Mouse (Mus musculus): ENCODE measurements around the gene Aunip.

Gene Aunip

DNA sequence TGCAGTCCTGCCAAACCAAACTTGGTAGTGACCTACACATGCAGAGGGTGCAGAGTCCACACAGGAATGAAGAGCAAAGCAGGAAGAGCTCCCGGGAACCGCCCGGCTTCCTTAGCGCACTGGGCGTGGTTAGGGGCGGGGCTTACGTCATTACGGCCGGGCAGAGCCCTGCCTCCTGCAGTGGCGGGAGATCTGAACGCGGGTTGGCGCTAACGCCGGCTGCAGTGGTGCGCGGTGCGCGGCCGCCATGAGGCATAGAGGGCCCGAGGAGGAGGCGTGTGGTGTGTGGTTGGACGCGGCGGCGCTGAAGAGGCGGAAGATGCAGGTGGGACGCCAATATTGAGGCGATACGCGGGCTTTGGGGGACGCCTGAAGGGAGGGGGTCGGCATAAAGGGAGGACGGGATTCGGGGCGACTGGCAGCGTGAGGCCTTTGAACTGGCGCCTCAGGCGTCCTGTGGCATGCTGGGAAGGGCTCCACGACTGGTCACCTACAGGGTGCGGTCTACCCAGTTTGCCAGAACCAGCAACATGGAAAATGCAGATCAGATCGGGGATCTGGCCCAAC lies at the start of gene Aunip:
Gene Aunip (plus strand): TSS at position 155 of the 567 bp plus-strand sequence.
- DNase-seq (ENCODE audit: low spot score in 2 of 2), result peak; percentile 76 to 83

DNA sequence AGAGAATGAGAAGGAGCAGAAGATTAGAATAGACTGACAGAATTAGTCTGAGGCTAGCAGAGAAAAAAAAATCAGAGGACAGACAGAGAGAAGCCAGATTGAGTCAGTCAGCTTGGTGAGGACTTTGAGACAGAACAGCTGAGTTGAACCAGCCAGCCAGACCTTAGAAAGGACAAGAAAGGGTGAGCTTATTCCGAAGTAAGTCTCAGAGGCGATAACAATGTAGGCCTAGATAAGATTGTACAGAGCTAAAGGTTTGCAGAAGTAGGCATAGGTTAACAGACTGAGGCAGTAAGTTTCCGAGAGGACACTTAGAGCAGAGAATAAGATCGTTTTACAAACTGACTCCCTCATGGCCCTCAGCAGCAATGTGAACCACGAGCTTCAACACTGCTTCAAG lies 49.5 kb upstream of the Aunip start:
- no peak for DNase-seq (ENCODE audit: low spot score in 2 of 2)

DNA sequence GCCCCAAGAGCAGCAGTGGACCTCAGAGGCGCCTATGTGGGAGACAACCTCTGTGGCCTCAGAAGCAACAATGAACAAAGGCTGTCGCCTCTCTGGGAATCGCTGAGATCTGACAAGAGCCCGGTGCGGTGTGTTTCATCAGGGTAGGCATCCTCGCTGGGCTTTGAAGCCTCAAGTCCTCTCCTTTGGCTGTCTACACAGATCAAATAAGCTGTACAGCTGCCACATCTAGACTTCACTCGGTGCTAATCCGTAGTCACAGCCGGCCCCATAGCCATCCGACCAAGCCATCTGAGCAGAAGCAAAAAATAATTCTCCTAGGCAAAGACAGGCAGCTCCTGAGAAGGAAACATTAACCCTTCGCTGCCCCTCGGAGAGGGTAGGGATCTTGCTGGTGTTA lies 45.0 kb upstream of the Aunip start:
- no peak for DNase-seq (ENCODE audit: low spot score in 2 of 2)

DNA sequence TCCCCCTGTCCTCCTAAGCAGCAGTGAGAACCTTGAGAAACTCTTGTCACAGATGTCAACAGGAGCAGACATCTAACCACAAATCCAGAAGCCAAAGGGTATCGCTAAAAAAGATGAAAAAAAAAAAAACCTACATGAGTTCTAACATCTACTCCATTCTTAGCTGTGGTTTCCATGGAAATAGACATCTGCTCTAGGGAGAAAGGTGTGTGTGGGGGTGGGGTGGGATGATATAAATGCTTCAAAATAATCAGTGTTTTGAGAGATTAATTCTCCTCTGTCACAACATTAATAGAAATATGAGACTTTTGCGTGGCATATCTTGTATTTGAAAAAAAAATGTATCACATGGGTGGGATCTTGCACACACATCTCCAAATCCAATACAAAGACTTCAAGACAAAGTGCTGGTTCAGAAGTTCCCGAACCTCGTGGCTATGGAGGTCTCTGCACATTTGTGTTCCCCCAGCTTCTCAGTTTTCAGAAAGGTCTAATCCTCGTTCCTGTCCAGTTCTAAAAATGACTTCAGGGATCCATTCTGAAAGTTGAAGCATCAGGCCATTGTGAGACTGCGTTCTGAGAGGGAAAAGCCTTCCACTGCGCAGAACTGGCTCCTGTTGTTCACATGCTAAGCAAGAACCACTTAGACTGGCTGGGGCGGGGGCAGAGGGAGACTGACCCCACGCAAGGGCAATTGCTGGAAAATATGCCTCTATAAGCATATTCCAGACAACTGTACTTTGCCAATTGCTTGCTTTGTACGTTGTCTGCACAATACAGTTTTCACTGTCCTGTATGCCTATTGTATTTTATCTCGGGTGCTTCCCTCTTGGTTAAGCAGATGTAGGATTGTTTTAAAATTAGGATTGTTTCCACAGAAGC lies 44.2 kb upstream of the Aunip start:
- DNase-seq (ENCODE audit: low spot score in 2 of 2), result no peak

DNA sequence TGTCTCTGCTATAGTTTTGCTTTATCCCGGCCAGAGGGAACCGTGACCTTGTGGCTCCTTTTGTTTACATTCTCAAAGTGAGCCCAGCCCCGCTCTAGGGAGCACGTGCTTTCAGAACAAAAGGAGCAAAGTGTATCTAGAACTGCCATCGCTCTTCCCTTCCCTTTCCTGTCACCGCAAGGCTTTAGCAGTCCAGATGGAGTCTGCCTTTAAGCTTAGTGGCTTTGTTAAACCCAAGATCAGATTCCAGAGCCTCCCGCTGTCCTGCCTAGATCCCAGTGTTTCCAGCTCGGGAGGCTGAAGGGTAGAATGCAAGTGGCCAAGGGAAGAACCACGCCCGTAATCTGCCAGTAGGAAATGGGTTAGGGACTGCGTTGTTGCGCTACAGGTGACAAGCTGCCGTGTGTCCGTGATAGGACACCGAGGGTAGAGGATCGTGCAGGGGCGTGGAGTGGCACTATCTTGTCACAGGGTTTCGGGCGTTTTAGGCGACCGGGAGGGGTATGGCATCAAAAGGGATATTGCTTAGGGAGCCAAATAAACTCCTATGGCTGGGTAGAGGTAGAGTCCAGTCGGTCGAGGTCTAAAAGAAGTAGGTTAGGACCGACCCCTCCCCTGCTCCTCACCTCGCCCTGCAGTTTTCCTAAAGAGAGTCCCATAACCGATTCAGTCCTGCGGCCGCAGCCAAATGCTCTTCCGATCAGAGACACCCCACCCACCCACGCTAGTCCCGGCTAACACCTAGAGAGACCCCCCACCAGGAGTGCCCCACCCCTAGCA lies 43.2 kb upstream of the Aunip start:
- peak in 1 of 2 experiments; percentile 15 for DNase-seq (ENCODE audit: low spot score in 2 of 2)

DNA sequence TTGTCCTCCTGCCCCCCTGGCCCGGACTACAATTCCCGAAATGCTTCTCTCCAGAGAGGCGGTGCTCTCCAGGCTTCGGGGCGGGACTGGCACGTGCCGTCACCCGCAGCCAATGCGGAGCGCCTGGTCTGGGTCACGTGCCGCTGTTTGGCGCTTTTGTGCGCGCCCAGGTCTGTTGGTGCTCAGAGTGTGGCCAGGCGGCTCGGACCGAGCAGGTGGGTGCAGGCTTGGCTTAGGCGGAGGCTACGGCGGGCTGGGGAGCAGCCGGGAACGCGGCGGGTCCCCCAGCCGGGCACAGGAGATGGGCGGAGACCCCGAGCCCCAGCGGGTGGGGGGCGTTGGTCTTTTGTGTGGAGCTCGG lies 42.6 kb upstream of the Aunip start, which contains the start of gene Stmn1:
Gene Stmn1 (plus strand): TSS at position 106 of the 361 bp plus-strand sequence.
- peak; percentile 87 to 91 for DNase-seq (ENCODE audit: low spot score in 2 of 2)

DNA sequence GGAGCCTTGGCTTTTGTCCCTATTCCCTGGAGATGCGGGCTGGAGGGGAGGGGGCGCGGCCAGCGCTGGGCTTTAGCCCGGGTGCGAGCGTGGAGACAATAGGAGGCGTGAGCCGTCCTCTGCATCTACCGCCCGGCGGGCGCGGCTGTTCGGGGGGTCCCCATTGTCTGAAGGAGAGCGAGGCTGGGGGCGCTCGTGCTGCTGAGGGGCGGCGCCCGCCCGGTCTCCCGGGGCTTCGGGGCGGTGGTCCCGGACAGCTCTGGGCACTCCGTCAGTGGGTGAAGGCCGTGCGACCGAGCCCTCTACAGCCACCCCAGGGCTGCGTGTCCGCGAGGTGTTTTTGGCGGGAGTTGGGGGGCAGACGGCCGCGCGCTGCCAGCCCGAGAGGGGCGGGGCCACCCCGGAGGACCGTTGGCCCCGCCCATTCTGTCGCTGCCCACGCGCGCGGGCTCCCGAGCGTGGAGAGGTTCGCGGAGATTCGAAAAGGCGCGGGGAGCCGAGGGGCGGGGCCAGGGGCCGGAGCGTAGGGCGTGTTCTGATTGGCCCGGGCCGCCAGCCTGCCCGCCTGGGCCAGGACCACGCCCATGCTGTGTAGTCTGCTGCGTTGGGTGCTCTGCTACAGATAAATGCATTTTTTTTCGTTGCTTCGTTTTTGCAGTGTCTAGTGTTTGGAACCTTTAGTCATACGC lies 42.1 kb upstream of the Aunip start:
- DNase-seq (ENCODE audit: low spot score in 2 of 2), result peak; percentile 98

DNA sequence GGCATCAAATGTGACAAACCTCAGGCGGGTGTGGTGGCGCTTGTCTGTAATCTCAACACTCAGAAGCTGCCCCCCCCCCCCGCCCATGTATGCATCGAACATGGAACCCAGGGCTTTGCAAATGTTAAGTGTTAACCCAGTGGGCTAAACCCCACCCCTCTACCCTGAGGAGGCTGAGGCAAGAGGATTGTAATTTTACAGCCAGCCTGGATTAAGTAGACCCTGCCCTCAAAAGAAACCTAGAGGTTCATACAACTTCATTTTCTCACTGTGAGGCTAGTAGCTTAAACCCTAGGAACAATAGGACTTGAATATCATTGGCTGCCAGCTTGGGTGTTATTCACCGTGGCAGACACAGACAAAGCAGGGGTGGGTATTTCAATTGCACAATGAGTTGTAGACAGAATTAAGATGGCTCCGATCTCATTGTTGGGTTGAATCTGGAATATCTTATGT lies 41.4 kb upstream of the Aunip start:
- no peak for DNase-seq (ENCODE audit: low spot score in 2 of 2)

DNA sequence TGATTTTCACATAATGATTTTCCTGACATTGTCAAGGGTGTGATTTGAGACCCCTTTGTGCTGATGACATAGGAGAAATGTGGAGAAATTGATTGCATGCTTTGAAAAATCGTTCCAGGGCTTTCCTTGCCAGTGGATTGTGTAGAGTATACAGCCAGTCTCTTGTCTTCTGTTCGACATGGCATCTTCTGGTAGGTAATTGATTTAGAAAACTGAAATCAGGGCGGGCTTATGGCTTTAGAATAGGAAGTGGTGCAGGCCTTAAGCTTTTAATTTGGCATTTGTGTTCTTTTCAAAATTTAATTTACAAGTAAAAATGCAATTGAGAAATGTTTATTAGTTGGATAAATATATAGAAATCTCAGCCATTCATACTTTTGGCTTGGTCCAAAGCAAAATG lies 40.8 kb upstream of the Aunip start:
- no peak for DNase-seq (ENCODE audit: low spot score in 2 of 2)

DNA sequence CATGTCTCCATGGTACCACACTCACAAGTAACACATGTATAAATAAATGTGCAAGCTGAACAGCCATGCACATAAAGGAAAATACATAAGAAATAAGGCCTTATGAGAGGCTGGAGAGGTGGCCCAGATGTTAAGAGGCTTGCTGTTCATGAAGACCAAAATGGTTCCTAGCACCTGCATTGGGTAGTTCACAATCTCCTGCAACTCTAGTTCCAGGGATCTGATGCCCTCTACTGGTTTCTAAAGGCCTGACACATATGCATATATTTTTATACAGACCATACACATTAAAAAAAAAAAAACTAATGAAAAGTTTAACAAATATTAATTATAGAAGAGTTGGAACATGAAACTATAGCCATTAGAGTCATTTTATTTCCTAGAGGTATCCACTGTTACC lies 39.3 kb upstream of the Aunip start:
- no peak for DNase-seq (ENCODE audit: low spot score in 2 of 2)

DNA sequence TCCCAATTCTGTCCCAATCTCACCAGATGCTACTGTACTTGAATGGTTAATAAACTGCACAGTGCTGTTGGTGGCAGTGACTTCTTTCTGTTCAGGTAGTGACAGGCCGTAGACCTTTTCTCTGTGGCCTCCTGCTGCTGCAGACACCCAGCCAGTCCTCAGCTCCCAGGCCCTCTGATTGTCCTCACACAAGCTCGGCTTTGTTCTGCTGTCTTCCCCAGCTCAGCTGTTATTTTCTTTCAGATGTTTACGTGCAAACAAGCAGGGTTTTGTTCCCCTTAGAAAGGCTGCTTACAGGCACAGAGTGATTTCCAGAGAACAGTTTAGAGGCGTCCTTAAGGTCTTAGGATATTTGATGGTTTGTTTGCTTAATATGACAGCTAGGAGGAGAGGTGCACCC lies 37.0 kb upstream of the Aunip start:
- no peak for DNase-seq (ENCODE audit: low spot score in 2 of 2)

DNA sequence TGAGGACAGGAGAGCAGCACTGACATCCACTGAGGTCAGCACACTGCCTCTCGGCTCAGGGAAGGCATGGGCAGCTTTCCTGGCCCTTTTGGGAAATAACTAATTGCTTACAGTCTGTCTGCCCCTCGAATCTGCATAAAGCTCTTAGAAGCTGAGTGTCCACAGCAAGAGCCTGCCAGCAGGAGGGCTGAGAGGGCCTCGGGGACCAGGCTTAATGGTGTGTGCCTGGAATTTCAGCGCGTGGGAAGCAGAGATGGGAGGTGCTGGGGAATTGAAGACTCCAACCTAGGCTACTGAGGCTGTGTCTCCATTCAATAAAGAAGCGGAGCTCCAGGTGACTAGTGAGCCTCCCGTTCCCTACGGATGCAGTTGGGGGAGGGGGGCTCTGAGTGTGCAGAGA lies 36.6 kb upstream of the Aunip start:
- no peak for DNase-seq (ENCODE audit: low spot score in 2 of 2)

DNA sequence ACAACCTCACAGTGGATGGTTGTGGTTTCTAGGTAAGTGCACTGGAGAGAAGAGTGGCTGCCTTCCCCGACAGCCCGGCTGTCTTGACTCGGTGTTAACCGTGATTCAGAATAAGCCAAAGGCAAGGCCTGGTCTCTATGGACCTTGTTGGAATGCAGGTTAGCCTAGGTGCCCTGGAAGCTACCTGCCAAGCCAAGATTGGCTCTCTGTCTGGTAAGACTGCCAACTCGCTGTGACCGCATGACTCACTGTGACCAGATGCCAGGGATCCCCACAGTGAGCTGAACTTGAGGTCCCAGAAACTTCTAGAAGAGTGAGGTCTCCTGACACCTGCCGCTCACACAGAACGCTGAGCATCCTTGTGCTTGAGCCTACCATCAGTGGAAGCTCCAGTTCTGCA lies 33.9 kb upstream of the Aunip start:
- no peak for DNase-seq (ENCODE audit: low spot score in 2 of 2)

DNA sequence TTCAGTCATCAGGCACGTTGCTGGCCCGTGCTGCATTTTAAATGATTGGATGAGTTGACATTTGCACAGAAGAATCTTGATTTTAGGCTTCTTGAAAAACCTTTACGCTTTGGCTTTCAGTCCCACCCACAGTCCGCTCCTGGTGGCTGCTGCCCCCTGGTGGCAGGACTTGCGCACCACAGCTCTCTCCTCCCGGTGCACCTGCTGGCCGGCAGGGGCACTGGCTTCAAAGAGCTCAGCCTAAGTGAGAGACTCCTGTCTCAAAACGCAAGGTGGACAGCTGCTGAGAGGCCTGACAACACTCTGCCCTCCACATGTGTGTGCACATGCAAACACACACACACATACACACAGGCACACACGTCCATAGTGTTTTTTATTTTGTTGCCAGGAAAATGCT lies 32.8 kb upstream of the Aunip start:
- DNase-seq (ENCODE audit: low spot score in 2 of 2), result peak; percentile 89 to 96

DNA sequence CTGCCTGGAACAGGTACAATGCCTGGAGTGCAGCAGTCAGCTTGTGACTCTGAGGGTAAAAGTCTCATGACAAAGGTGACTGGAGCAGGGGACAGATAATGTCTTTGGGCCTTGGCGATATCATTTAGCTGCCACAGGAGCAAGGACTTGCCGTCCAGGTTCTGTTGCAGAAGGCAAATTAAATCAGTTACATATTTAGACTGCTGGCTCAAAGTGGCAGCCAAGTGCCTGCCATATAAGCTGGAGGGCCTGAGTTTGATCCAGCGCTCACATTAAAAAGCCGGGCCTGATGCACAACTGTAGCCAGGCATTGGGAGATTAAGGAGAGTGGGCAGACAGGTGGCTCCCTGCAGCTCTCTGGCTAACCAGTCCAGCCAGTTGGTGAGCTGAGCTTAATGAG lies 31.0 kb upstream of the Aunip start:
- no peak for DNase-seq (ENCODE audit: low spot score in 2 of 2)

DNA sequence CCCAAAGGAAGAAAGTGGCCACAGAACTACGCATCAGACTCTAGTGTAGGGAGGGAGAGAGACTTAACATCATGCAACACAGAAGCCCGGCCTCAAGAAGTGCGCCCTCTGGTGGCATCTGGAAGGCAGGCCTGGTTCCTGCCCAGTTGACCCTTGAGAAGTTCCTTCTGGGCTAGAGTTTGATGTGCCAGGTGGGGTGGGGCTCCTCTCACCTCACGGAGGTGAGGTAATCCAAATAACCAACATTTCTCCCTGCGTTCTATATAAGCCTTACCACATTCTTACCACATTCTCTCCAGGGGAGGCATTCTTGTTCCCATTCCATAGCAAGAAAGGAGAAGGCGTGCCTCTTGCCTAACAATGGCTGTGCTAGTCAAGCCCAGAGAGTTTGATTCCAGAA lies 29.9 kb upstream of the Aunip start:
- peak; percentile 59 to 76 for DNase-seq (ENCODE audit: low spot score in 2 of 2)

DNA sequence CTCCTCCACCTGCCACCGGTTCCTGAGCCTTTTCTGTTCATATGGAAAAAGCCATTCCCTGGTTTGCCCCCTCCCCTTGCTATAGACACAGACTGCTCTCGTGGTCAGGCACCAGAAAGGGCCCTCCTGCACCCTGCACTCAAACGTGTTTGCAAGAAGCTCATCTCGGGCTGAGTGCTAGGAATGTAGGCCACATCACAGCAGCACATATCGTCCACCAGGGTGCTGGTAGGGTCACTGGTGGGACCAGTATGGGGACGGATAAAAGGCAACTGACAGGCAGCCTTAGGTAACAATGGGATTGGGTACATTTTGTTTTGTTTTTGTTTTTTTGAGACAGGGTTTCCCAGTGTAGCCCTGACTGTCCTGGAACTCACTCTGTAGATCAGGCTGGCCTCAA lies 29.5 kb upstream of the Aunip start:
- no peak for DNase-seq (ENCODE audit: low spot score in 2 of 2)

DNA sequence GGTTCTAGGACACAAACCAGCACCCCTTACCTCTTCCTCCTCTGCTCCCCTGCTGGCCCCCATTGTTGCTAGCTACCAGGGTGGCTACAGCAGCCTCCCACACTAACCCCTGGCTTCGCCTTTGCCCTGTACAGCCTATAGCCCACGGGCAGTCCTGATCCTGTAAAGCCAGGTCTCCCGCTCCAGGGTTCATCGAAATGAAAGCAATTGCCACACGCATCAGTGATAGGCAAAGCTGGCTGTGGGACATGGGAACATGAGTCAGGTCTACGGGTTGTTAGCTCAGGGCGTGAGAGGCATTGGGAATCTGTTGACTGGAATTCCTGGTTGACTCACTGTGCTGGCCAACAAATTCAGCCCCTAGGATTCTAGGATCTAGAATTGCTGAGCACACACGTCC lies 28.4 kb upstream of the Aunip start:
- no peak for DNase-seq (ENCODE audit: low spot score in 2 of 2)

DNA sequence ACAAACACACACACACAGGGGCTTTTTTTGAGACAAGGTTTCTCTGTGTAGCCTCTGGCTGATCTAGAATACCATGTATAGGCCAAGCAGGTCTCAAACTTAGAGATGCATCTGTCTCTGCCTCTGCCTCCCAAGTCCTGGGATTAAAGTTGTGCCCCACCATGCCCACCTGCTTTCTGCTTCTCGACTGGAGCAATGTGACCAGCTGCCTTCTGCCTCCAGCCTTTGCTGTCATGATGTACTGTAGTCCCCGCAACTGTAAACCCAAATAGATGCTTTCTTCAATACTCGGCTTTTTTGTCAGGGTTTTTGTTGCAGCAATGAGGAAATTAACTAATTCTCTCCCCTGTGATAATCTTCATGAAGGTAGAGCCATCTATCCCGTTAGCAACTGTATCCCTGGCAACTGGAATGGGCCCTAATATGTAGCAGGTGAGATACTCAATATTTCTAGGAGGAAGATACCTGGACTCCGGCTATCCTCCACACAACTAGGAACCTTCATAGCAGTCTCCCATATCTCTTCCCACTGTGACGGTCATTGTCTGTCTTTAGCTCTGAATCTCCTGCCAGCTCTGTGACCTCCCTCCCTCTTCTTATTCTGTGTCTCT lies 27.6 kb upstream of the Aunip start:
- no peak for DNase-seq (ENCODE audit: low spot score in 2 of 2)

DNA sequence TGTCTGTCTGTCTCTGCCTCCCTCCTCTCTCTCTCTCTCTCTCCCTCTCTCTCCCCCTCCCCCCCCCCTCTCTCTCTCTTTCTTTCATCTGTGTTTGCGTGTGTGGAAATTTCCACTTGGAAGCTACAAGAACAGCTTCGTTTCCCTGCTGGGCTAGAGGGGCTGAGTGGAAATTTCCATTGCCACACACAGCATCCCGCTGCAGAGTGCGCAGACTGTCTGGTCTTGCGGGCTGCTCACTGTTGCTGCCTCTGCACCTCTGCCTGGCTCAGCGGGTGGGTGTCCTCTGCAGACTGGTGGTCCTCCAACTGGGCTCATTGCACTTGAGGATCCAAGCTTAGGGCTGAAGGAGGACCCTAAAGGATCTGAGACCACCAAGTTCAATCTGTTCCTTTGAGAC lies 27.1 kb upstream of the Aunip start:
- DNase-seq (ENCODE audit: low spot score in 2 of 2), result no peak

DNA sequence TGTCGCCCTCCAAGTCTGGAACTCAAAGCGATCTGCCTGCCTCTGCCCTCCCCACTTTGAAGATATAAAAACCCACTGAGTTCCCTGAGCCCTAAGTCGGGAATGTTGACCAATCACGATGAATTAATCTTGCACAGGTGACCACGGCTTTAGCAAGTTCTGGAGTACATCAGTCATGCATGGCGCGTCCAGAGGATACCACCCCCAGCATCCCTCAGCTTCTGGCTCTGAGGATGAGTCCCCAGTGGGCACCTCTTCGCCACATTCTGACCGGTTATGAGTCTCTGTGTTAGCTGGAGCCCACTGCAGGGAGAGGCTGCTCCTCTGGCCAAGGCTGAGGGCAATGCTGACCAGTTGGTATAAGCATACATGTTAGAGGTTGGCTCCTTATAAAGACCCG lies 26.6 kb upstream of the Aunip start:
- DNase-seq (ENCODE audit: low spot score in 2 of 2), result no peak

Data from spleen, postnatal 14 days (tissue).